Mouse (Mus musculus): ENCODE data around the gene Sbno1. TPM values are rescaled to one million over a fixed set of nuclear protein-coding genes. Genes with fewer than 3 reads are reported as not detected.
"Not testable (repeated sequence)": the region's sequence is repeated elsewhere in the genome, so short reads cannot be mapped to it uniquely, and the experiment has no call there.

Sbno1 gene
- 71.8 and 75.3 TPM in 2 replicates for polyA plus RNA-seq (2016; fragmentation: Nextera tagmentation; extraction: Ambion mirVana)

DNA sequence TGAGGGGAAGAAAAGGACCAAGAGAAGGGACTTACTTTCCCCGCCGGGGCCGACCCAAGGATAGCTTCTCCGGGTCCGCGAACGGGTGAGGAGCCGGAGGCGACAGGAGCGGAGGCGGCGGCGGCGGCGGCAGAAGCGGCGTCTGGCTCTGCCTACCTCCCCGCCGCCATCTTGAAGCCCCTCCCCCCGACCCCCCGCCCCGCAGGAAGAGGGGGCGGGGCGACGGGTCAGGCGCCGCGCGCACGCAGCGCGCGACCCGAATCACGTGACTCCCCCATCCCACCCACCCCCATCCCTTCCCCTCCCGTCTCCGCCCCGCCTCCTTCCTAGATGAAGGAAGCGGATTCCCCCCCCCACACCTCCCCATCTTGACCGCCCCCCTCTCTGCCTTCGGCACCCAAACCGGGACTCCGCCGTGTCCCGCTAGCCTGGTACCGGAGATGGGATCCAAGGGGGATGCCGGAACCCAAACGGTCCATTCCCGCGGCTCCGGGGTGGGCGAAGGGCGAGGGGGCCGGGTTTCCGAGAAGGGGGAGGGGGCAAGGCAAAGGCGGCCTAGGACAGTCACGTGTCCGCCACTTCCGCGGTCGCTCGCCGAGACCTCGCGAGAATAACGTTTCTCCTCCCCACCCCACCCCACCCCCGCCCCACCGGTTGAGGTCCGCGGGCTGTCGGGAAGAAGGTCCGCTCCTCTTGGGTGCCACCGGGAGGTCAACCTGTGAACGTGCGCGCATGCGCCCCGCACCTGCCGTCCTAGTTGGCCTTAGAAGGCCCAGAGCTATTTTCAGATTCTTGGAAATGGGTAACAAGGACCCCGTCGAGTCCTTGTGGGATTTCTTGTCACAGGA is at the start of gene Sbno1:
Gene Sbno1 (minus strand): TSS at position 590 of the 848 bp plus-strand sequence.
- ATAC-seq (ENCODE audit: insufficient number of reproducible peaks, low FRiP score) = peak; percentile 96
- Histone ChIP-seq H3K27ac (ENCODE audit: poor library complexity, severe bottlenecking) (peak within 1 kb of the TSS; percentile 78), H3K9me3 (replicated peaks) (no peaks in the 10 kb centered on the region), H3K36me3 (peaks cover 2% of the 10 kb centered on the region; the same call in 1 of the 2 replicates), H3K4me1 (replicated peaks) (peaks cover 17% of the 10 kb centered on the region), H3K4me2 (peak within 1 kb of the TSS; percentile 96), H3K27me3 (replicated peaks) (no peaks in the 10 kb centered on the region), H3K4me3 (peak within 1 kb of the TSS; percentile 99), H3K9ac (peak within 1 kb of the TSS; percentile 99)
- WGBS = under 1% methylated on average over 64 of the region's 81 CpGs

DNA sequence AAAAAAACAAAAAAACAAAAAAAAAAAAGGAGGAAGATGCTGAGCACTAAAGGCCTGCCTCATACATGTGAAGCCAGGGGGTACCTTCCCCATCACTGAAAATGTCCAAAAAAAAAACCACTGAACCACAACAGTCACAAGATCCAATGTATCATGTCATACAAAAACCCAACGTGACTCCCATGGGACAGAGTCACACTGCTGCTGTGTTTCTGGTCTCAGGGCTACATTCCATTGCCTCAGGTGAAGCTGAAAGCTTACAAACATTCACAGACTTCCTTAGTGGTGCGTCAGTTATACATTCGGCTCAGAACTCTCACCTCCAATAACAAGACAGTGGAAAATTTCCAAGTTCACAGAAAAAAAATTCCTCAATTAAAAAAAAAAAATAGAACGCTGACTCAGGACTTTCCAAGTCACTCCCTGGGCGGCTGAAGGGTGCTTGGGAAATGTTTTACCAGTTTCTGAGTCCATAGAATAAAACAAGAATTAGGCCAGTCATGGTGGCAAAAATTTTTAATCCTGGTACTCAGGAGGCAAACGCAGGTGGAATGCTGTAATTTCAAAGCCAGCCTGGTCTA is 44.9 kb upstream of the Sbno1 start:
- Histone ChIP-seq H3K4me2 (no peak overlapping the region), H3K9ac (no peak overlapping the region), H3K36me3 (peaks cover 37% of the 10 kb centered on the region), H3K4me3 (no peak overlapping the region), H3K4me1 (replicated peaks) (peaks cover 6% of the 10 kb centered on the region; the same call in 1 of the 2 replicates), H3K27ac (ENCODE audit: poor library complexity, severe bottlenecking) (no peak overlapping the region), H3K27me3 (replicated peaks) (no peaks in the 10 kb centered on the region), H3K9me3 (replicated peaks) (no peaks in the 10 kb centered on the region)
- WGBS = 86% methylated on average over 6 of the region's 6 CpGs
- ATAC-seq (ENCODE audit: insufficient number of reproducible peaks, low FRiP score) = no peak

DNA sequence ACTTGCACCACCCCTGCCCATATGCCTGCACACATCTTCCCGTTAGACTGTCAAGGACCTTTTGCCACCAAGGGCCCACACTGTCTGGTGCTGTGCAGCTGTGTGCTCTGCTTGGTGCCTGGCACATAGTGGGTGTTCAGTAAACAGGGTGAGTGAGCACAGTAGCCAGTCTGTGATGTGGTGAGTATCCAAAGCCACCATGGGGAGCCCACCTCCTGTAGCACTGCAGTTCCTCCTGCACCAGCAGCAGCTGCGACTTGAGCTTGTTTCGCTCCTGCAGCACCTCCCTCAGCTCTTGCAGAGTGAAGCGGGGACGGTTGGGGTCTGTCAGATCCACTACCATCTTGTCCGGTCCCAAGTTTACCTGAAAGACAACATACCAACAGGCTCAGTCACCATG is 43.7 kb upstream of the Sbno1 start:
- ATAC-seq (ENCODE audit: insufficient number of reproducible peaks, low FRiP score) = no peak
- WGBS = 88% methylated on average over 6 of the region's 6 CpGs
- Histone ChIP-seq H3K4me1 (replicated peaks) (no peaks in the 10 kb centered on the region), H3K9ac (no peak overlapping the region), H3K9me3 (replicated peaks) (no peaks in the 10 kb centered on the region), H3K4me3 (no peak overlapping the region), H3K4me2 (no peak overlapping the region), H3K27me3 (replicated peaks) (no peaks in the 10 kb centered on the region), H3K36me3 (peaks cover 40% of the 10 kb centered on the region), H3K27ac (ENCODE audit: poor library complexity, severe bottlenecking) (no peak overlapping the region)

DNA sequence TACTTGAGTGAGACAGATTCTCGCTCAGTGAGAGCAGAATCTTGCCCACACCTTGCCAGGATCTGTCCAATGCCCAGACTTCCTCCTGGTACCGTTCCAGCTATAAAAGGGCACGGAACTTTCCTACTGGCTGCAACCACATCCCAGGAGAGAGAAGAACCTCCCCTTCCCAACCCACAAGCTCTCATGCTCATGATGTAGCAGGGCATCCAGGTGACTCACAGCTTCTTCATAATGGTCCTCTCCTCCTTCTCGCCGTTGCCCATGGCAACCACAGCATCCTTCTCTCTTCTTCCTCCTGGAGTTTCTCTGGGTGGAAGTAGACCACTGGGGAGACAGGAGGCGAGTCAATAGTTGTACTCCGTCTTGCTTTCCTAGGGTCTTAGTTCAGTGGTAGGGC is 42.6 kb upstream of the Sbno1 start:
- 84% methylated on average over 7 of the region's 7 CpGs for WGBS
- Histone ChIP-seq H3K27me3 (replicated peaks) (no peaks in the 10 kb centered on the region), H3K9me3 (replicated peaks) (no peaks in the 10 kb centered on the region), H3K4me2 (no peak overlapping the region), H3K27ac (ENCODE audit: poor library complexity, severe bottlenecking) (no peak overlapping the region), H3K4me3 (no peak overlapping the region), H3K36me3 (peaks cover 41% of the 10 kb centered on the region), H3K4me1 (replicated peaks) (no peaks in the 10 kb centered on the region), H3K9ac (no peak overlapping the region)
- ATAC-seq (ENCODE audit: insufficient number of reproducible peaks, low FRiP score) = no peak

DNA sequence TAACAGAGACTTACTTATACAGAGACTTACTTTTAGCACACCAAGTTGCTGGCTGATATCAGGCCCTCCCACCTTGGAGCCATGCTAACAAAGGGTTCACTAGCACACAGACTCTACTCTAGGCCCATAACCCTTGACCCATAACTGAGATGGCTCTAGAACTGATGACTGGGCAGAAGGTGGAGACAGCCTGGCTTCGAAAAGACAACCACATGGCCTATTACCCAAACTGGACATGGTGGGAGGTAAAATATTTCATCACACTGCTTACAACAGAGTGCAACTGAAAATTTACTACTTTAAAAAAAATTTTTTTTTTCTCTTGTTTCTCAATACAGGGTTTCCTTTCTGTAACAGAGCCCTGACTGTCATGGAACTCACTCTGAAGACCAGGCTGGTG is 42.0 kb upstream of the Sbno1 start:
- WGBS = 81% methylated on average over 1 of the region's 1 CpGs
- H3K4me3 ChIP-seq = no peak overlapping the region
- H3K4me2 ChIP-seq = no peak overlapping the region
- no peak overlapping the region for H3K9ac ChIP-seq
- H3K36me3 ChIP-seq = peaks cover 46% of the 10 kb centered on the region
- no peaks in the 10 kb centered on the region for H3K27me3 ChIP-seq (replicated peaks)
- H3K9me3 ChIP-seq (replicated peaks) = no peaks in the 10 kb centered on the region
- no peak overlapping the region for H3K27ac ChIP-seq (ENCODE audit: poor library complexity, severe bottlenecking)
- no peaks in the 10 kb centered on the region for H3K4me1 ChIP-seq (replicated peaks)
- no peak for ATAC-seq (ENCODE audit: insufficient number of reproducible peaks, low FRiP score)

DNA sequence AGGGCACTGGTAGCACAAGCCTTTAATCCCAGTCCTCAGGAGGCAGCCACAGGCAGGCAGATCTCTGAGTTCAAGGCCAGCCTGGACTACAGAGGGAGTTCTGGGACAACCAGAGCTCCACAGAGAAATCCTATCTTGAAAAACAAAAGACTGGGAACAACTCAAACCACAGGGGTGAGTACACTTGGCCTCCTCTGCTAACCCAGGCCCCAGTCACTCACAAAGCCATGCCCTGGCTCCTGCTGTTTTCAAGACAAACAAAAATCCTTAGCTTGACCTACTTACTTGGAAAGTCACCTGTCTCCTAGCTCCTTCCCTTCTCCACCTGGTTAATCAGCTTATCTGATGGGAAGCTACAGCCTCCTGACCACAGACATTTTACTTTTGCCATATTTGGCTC is 39.1 kb upstream of the Sbno1 start:
- Histone ChIP-seq H3K9ac (no peak overlapping the region), H3K9me3 (replicated peaks) (no peaks in the 10 kb centered on the region), H3K27ac (ENCODE audit: poor library complexity, severe bottlenecking) (no peak overlapping the region), H3K4me3 (no peak overlapping the region), H3K36me3 (peaks cover 72% of the 10 kb centered on the region), H3K27me3 (replicated peaks) (no peaks in the 10 kb centered on the region), H3K4me2 (no peak overlapping the region), H3K4me1 (replicated peaks) (no peaks in the 10 kb centered on the region)
- no peak for ATAC-seq (ENCODE audit: insufficient number of reproducible peaks, low FRiP score)

DNA sequence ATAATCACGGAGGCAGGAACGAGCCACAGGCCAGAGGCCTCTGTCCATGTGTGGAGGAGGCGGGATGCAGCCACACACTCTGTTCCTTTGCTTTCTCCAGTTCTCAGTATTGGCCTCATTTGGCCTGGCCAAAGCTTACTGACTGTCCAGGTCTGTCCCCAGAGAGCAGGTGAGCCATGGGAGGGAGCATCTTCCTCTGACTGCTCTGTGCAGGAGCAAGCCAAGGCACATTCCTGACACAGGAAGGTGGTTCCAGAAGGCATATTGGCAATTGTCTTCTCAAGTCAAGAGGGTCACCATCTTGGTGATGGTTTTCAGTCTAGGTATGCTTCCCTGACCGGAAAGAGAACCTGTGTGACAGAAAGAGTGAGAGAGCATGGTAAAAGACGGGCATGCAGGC is 37.7 kb upstream of the Sbno1 start:
- peaks cover 76% of the 10 kb centered on the region for H3K36me3 ChIP-seq
- 80% methylated on average over 5 of the region's 5 CpGs for WGBS
- 0 out of 2 replicates have a peak, but pooled peaks have one; percentile 33 for ATAC-seq (ENCODE audit: insufficient number of reproducible peaks, low FRiP score)
- no peaks in the 10 kb centered on the region for H3K27me3 ChIP-seq (replicated peaks)
- H3K9me3 ChIP-seq (replicated peaks) = no peaks in the 10 kb centered on the region
- H3K4me3 ChIP-seq = no peak overlapping the region
- no peaks in the 10 kb centered on the region for H3K4me1 ChIP-seq (replicated peaks)
- no peak overlapping the region for H3K27ac ChIP-seq (ENCODE audit: poor library complexity, severe bottlenecking)
- H3K4me2 ChIP-seq = no peak overlapping the region
- H3K9ac ChIP-seq = no peak overlapping the region

DNA sequence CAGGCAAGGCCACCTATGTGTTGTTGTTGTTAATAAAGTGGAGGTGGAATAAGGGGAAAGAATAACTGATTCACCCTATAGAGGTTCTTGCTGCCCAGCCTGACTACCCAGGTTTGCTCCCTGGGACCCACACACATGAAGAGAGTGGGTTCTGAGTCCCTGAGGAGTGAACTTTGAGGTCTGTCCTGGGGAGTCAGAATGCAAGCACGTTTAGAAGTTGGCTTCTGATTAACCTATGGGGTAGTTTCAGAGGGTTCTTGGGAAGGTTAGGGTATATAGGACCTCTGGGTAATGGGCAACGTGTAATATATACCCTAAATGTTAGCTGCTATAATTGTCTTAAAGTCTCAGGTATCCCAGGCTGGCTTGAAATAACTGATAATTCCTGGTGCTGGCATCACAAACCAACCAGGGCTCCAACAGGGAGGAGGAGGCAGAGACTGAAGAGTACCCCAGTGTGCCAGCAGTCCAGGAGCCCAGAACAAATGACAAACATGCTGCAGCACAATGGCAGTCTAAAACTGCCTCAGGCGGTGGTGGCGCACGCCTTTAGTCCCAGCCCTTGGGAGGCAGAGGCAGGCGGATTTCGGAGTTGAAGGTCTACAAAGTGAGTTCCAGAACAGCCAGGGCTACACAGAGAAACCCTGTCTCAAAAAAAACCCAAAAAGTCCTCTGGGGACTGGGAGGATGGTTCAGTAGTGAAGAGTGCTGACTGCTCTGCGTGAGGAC is 36.7 kb upstream of the Sbno1 start:
- H3K9ac ChIP-seq = no peak overlapping the region
- no peak overlapping the region for H3K4me3 ChIP-seq
- no peak overlapping the region for H3K27ac ChIP-seq (ENCODE audit: poor library complexity, severe bottlenecking)
- no peaks in the 10 kb centered on the region for H3K9me3 ChIP-seq (replicated peaks)
- no peak for ATAC-seq (ENCODE audit: insufficient number of reproducible peaks, low FRiP score)
- H3K36me3 ChIP-seq = peaks cover 77% of the 10 kb centered on the region
- whole genome bisulfite sequencing = 83% methylated on average over 8 of the region's 8 CpGs
- H3K4me1 ChIP-seq (replicated peaks) = no peaks in the 10 kb centered on the region
- H3K27me3 ChIP-seq (replicated peaks) = no peaks in the 10 kb centered on the region
- H3K4me2 ChIP-seq = no peak overlapping the region

DNA sequence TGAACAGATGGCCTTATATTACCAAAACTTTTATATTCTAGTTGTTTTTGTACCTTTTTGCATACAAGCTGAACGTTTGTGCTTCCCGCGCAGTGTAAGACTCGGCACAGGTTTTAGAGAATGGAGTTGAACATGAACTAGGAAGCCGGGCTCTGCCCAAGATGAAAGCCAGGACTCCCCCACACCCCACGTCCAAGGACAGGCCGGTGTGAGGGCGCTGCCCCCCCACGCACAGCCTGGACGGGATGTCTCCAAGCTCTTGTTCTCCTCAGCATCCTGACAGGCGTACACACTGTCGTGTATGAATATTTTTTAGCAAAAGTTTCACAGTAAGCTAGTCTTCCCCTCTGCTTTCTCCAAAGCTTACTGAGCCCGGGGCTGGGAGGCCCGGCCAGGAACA is 35.1 kb upstream of the Sbno1 start:
- peaks cover 81% of the 10 kb centered on the region for H3K36me3 ChIP-seq
- not testable (repeated sequence) for H3K27ac ChIP-seq (ENCODE audit: poor library complexity, severe bottlenecking); ATAC-seq (ENCODE audit: insufficient number of reproducible peaks, low FRiP score); H3K4me1 ChIP-seq (replicated peaks); H3K9me3 ChIP-seq (replicated peaks); H3K27me3 ChIP-seq (replicated peaks); H3K9ac ChIP-seq; H3K4me2 ChIP-seq; H3K4me3 ChIP-seq
- WGBS = 91% methylated on average over 14 of the region's 14 CpGs

DNA sequence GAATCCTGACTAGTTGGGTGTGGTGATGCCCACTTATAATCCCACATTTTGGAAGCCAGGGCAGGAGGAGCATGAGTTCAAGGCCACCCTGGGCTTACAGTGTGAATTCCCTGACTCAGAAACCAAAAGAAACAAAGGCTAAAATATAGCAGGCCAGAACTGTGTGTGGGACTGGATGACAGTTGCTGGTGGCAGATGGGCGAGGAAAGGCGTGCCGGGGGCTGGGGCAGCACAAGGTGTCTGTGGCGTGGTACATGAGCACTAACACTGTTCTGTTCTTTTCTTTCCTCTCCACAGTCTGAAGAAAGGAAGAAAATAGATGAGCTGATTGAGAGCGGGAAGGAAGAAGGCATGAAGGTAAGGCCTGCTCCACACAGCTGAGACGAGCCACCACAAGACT is 31.0 kb upstream of the Sbno1 start:
- Histone ChIP-seq H3K27me3 (replicated peaks) (no peaks in the 10 kb centered on the region), H3K9ac (no peak overlapping the region), H3K4me1 (replicated peaks) (peaks cover 20% of the 10 kb centered on the region), H3K9me3 (replicated peaks) (no peaks in the 10 kb centered on the region), H3K4me2 (no peak overlapping the region), H3K4me3 (no peak overlapping the region), H3K36me3 (peaks cover 89% of the 10 kb centered on the region), H3K27ac (ENCODE audit: poor library complexity, severe bottlenecking) (no peak overlapping the region)
- 95% methylated on average over 6 of the region's 6 CpGs for WGBS
- ATAC-seq (ENCODE audit: insufficient number of reproducible peaks, low FRiP score) = no peak

DNA sequence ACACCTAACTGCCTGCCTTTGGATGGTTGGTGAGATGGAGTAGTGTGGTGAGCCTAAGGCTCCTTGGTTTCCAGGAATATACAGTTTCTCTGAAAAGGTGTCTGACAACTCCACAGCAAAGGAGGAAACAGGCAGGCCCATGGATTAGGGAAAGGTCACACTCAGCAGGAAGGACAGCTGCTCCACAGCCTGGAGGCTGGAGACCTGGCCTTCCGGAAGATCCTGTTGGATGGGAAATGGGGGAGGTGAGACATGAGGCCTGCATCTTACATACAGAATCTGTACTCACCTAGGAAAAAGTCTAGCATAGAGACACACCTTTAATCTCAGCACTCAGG is 28.2 kb upstream of the Sbno1 start:
- H3K27me3 ChIP-seq (replicated peaks) = no peaks in the 10 kb centered on the region
- ATAC-seq (ENCODE audit: insufficient number of reproducible peaks, low FRiP score) = no peak
- H3K9me3 ChIP-seq (replicated peaks) = no peaks in the 10 kb centered on the region
- H3K4me2 ChIP-seq = no peak overlapping the region
- H3K9ac ChIP-seq = no peak overlapping the region
- H3K4me1 ChIP-seq (replicated peaks) = peaks cover 41% of the 10 kb centered on the region
- H3K4me3 ChIP-seq = no peak overlapping the region
- 83% methylated on average over 1 of the region's 1 CpGs for WGBS
- no peak overlapping the region for H3K27ac ChIP-seq (ENCODE audit: poor library complexity, severe bottlenecking)
- H3K36me3 ChIP-seq = peaks cover 92% of the 10 kb centered on the region
